Mouse (Mus musculus) CD8-positive naive resting alpha-beta T cell, adult 57 days (primary cell): Measurements from ENCODE around the gene Mrpl42. TPM values are rescaled to one million over a fixed set of nuclear protein-coding genes. Genes with fewer than 3 reads are reported as not detected.

Source experiments
- total RNA-seq: library from RNA; stranded (reverse); gene quantifications from one replicate; pipeline ENCODE4 v1.2.4, GENCODE M21; 2023

Gene Mrpl42
- 46.6 TPM for total RNA-seq

GRCm38 (mm10) chr10:95501463-95502081 lies at the start of gene Mrpl42:
Gene Mrpl42, minus strand, starts transcription at chr10:95501940.

GRCm38 (mm10) chr10:95514656-95515292 lies 13.0 kb upstream of the Mrpl42 start, which contains the start of gene Ube2n:
Gene Ube2n, plus strand, starts transcription at chr10:95515145.

Other genes with a start within 250 kb of the Mrpl42 start
- 18.2 TPM for gene Cradd, start 177.8 kb downstream of the Mrpl42 start, total RNA-seq
- 0.80 TPM for gene Socs2, start 84.8 kb downstream of the Mrpl42 start, total RNA-seq
- 113 TPM for gene Ube2n, start 13.2 kb upstream of the Mrpl42 start, total RNA-seq
- gene Nudt4, start 62.2 kb upstream of the Mrpl42 start, total RNA-seq = 16.0 TPM
- not detected for gene Anapc15-ps, start 171.5 kb upstream of the Mrpl42 start, total RNA-seq